Mouse (Mus musculus) splenic B cell, adult 2 months (primary cell): ENCODE results near the gene Podxl2.

ENCODE experiments used
- DNase-seq: peaks from one replicate; pipeline ENCODE4 v3.0.0-alpha.2; 2011; ENCODE audit warnings: low read depth, low spot score
- H3K27me3 ChIP-seq: 2 replicates; pipeline ENCODE4 v1.6.1; 2012; ENCODE audit warnings: mild to moderate bottlenecking, low read length, moderate library complexity, mixed read lengths; ENCODE audit not compliant: control insufficient read depth, poor library complexity, insufficient read depth, severe bottlenecking
- H3K36me3 ChIP-seq: 2 replicates; pipeline ENCODE4 v1.6.1; 2012; ENCODE audit warnings: mild to moderate bottlenecking, low read length, moderate library complexity, mixed read lengths; ENCODE audit not compliant: control insufficient read depth, poor library complexity, insufficient read depth, severe bottlenecking

The Podxl2 gene

DNA sequence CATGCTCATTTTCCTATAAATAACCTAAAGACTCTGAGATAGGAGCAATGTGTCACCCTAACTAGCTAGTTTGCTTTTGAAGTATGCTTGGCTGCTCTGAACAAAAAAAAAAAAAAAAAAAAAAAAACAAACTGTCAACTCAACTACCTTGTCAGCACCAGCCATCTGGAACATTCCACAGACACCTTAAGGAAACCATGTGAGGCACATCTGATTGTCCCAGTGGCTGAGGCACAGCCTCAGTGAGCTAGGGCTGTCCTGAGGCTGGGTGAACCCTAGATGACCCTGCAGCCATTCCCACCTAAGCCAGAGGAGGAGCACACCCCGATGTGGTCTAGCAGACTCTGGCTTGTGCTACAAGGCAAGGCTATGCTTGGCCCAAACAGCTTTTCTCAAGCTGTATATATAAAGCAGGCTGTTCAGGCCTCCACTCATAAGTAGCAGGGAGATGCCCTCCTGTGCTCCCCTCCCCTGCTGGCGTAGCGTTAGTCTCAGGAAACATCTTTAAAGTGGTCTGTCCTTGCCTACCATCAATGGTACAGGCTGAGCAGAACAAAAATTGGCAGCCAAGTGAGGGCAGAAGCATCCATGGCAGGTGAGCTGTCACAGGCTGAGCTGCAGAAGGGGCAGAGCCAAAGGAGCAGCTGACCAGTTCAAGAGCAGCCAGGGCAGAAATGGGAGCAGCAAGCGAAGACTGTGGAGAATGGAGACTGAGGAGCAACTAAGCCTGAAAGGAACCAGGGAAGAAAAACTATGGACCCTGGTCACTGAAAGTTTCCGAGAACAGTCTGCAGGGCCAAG, 41.3 kb downstream of the Podxl2 start:
- no peak for DNase-seq
- no peaks in the 10 kb centered on the region; the same call in 1 of the 2 replicates for H3K36me3 ChIP-seq
- H3K27me3 ChIP-seq: no peaks in the 10 kb centered on the region

DNA sequence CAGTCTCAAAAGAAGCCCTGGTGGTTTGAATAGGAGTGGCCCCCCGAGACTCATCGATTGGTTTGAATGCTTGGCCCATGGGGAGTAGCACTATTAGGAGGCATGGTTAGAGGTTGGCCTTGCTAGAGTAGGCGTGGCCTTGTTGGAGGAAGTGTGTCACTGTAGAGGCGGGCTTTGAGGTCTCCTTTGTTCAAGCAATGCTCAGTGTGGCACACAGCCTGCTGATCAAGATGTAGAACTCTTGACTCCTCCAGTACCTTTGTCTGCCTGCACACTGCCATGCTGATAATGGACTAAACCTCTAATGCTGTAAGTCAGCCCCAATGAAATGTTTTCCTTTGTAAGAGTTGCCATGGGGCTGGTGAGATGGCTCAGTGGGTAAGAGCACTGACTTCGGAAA, 42.2 kb downstream of the Podxl2 start:
- H3K27me3 ChIP-seq: no peaks in the 10 kb centered on the region
- H3K36me3 ChIP-seq: no peaks in the 10 kb centered on the region; the same call in 1 of the 2 replicates
- no peak for DNase-seq

DNA sequence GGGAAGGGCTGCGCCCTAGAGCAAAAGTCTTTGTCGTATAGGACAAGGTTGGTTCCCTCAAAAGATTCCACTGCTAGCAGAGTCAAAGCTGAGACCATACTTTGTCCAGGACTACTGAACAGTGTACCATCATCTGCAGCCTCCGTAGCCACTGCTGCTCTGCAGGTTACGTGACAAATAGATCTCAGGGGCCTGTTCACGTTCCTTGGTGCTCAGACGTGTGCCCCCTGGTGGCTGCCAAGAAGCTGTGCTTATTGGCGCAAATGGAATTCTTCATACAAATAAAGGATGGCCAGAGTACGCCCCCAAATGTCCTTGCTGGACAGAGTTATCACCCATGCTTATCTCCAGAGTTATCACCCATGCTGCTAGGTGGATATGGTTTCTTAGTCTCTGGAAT, 43.4 kb downstream of the Podxl2 start:
- H3K36me3 ChIP-seq: no peaks in the 10 kb centered on the region; the same call in 1 of the 2 replicates
- peak; percentile 88 for DNase-seq
- no peaks in the 10 kb centered on the region for H3K27me3 ChIP-seq

DNA sequence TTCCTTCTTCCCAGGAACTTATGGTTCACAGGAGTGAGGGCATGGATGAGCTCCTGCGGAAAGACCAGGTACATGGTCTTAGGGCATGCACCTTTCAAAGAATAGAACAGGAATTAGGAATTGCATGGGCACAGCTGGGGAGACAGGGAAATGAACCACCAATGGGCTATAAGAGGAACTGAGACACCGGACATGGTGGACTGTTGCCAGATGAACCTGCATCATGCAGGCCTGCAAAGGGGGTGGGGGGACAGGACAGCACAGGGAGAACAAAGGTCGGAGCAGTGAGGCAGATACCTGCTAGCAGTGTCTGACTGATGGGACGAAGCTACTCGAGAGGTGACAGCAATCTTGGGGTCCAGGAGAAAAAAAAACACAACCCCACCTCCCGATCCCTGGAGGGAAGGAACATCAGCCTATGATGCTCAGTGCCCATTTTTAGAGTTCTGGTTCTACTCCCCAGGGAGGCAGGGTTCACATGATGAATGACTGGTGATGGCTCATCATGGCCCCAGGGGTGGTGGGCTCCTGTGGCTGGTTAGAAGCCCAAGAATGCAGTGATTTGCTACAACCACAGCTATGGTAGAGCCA, 44.6 kb downstream of the Podxl2 start:
- DNase-seq: no peak
- no peaks in the 10 kb centered on the region for H3K27me3 ChIP-seq
- no peaks in the 10 kb centered on the region for H3K36me3 ChIP-seq

DNA sequence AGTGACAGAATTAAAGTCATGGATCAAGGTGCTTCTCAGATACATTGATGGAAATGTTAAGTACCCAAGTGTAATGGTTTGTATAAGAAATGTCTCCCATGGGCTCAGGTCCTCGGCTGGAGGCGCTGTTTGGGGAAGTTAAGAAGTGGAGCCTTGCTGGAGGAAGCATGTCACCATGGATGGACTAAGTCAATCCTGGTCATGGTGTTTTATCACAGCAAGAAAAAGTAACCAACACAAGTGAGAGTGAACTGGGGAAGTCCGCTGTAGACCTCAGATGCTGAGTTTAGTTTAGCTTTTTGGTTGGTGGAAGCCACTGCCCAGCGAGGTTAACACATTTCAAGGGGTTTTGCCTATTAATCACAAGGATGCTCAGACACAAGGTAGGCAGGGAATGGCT, 45.3 kb downstream of the Podxl2 start:
- Histone ChIP-seq H3K27me3 (no peaks in the 10 kb centered on the region), H3K36me3 (no peaks in the 10 kb centered on the region)
- DNase-seq: no peak

DNA sequence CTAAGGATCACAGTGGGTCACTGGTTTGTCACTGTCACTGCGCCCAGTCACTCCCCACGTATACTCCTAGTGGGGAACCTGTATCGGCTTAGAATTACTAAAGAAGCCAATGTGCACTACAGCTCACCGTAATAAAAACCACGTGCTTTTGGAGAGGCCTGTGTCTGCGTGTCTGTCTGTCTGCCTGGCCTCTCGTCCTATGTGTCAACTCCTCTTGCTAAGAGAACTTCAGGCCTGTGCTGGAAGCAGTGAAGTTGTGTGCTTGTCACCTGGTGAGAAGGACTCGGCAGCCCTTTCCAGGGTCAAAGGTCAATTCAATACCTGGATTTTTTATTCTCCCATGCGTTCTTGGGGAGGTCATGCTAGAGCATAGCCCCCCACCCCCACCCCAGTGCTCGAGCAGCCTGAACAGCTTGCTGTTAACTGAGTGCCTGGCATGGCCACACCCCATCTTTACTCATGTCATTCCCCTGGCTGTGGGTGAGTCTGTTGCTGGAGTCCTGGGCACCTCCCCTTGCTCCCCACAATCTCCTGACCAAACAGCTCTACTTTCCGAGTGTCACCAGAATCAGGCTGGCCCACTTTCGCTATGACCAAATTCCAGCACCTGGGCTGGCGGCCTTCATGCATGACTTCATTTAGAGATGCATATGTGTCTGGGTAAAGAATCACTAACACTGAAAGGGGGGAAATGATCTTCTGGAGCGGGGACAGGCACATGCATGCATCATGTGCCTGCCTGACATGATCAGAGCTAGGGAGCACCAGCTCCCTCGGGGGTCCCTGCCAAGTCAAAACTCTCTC, 46.4 kb downstream of the Podxl2 start:
- DNase-seq: peak; percentile 28
- no peaks in the 10 kb centered on the region for H3K27me3 ChIP-seq
- H3K36me3 ChIP-seq: no peaks in the 10 kb centered on the region

DNA sequence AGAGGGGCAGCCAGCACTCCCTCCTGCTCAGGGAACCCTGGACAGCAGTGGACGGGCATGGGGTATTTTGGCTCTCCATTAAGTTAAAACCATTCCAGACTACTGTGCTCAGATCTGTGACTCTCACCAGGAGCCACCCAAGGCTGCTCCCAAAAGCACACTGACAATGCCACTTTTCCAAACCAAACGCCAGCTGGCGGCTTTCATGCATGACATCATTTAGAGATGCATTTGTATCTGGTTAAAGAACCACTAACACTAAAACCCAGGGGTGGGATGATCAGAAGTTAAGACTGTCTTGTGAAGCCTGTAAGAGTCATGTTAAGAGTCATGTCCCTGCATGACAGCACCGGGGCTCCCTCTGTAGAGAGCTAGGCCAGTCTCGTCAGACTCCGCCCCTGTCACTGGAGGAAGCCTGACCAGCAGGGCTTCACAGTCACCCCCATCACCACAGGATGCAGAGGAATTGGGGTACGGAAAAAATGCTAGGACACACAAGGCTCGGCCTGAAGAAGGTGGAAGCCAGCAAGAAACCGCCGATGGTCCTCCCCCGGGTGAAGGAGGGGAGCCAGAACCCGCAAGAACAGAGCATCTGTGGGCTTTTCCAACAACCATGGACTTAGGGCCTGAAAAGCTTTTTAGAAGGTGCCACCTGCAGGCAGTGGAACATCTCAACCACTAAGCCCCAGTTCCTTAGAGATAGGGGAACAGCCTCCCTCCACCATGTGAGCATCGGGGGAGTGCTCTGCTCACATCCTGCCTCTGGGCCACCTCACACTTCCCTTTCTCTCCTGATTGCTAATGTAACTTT, 47.2 kb downstream of the Podxl2 start:
- DNase-seq: peak; percentile 61
- Histone ChIP-seq H3K27me3 (no peaks in the 10 kb centered on the region), H3K36me3 (no peaks in the 10 kb centered on the region)

DNA sequence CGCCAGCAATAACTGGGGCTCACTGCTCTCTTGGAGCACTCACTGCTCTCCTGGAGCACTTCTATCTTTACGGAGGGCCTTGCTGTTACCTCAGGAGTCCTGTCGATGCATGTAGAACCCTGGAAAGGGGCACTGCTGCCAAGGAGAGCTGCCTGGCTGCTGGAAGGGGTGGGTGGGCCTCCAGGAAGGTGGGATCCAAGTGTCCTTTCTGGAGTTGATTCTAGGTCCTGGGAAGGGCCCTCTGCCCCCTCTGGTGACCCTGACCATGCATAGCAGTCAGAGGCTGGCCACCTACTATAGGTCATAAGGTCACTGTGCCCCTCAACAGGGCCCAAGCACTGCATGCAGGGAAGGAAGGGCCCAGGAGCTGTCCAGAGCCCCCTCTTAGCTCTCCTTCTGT, 47.9 kb downstream of the Podxl2 start:
- DNase-seq: no peak
- Histone ChIP-seq H3K27me3 (no peaks in the 10 kb centered on the region), H3K36me3 (no peaks in the 10 kb centered on the region)

DNA sequence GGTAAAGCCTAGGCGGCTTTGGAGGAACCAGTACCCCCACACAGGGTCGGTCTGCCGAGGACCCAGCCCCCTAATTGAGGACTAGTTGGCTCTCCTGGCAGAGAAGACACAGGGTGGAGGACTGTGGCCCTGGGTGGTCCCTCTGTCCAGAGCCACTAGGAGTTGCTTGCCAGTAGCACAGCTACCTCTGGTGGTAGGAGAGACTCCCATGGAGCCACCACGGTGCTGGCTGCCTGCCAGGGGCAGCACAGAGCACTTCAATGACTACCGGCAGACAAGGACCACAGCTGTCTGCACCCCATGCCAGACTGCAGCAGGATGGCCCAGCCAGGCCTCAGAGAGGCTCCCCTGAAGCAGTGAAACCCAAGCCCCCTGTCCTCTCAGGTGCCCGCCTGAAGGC, 48.3 kb downstream of the Podxl2 start:
- Histone ChIP-seq H3K36me3 (no peaks in the 10 kb centered on the region), H3K27me3 (no peaks in the 10 kb centered on the region)
- no peak for DNase-seq

DNA sequence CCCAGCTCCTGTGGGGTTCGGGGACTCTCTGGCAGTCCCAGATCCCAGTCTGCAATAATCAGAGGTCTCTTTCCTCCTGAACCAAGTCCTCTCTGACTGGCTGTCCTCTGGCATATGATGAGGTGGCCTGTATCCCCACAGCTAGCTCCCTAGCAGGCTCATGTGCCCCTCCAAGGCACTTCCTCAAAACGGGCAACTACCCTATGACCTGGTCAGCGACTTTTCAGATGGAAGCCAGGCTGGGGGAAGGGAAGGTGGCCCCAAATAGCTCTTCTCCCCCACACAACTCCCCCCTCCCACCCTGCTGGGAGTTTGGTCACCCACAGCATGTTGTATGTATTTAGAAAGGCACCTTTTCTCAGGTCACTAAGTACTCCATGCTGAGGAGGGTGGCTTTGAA, 48.8 kb downstream of the Podxl2 start:
- H3K27me3 ChIP-seq: no peaks in the 10 kb centered on the region
- H3K36me3 ChIP-seq: no peaks in the 10 kb centered on the region
- DNase-seq: no peak

DNA sequence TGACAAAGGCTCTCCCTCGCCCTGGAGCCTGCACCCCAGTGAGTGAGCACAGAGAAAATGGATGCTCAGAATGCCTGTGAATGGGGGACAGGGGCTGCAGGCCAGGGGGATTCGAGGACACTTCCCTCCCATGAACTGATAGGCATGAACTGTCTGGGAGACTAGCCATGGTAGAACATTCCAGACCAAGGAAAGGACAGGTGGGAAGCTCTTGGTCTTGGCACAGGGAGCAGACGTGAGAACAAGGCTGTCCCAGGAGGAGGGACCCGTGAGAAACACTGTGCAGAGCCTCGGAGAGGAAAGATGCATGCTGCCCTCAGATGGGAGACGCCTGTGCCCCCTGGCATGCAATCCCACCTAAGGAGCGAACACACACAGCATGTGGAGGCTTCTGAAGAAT, 50.7 kb downstream of the Podxl2 start:
- DNase-seq: no peak
- Histone ChIP-seq H3K27me3 (no peaks in the 10 kb centered on the region), H3K36me3 (no peaks in the 10 kb centered on the region)

DNA sequence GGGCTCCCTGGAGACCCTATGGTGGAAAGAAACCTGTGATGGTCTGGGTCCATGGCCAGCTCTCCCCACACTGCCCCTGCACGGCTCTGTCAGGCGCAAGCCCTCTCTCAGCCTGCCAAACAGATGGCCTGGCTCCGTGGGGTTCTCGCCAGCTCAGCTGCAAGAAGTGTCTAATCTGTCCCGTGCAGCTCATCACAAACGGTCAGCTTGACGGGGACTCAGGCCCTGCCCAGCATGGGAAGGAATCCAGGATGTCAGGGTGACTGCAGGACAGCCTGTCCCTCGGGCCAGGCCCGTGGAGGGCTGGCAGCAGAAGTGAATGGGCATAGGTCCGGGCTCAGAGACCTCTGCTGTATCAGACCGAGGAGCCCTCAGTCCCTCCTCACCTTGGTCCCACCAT, 52.9 kb downstream of the Podxl2 start:
- no peaks in the 10 kb centered on the region for H3K27me3 ChIP-seq
- DNase-seq: no peak
- H3K36me3 ChIP-seq: no peaks in the 10 kb centered on the region

DNA sequence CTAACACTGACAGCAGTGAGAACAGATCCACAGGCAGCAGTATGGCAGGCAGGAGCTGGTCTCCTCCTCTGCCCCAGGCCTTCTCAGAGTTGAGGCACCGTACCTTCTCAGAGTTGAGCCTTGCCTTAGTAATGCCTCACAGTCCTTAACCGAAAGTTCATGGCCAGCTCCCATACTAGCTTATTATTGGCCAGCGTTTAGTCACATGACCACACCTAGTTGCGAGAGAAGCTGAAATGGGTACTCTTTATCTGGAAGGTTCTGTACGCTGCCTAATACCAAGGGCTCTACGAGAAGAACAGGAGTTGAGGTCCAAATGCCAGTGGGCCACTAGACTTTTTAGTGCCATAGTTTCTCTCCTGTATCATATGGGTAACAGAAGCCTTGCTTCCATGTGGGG, 53.5 kb downstream of the Podxl2 start:
- H3K27me3 ChIP-seq: no peaks in the 10 kb centered on the region
- H3K36me3 ChIP-seq: no peaks in the 10 kb centered on the region
- DNase-seq: no peak

DNA sequence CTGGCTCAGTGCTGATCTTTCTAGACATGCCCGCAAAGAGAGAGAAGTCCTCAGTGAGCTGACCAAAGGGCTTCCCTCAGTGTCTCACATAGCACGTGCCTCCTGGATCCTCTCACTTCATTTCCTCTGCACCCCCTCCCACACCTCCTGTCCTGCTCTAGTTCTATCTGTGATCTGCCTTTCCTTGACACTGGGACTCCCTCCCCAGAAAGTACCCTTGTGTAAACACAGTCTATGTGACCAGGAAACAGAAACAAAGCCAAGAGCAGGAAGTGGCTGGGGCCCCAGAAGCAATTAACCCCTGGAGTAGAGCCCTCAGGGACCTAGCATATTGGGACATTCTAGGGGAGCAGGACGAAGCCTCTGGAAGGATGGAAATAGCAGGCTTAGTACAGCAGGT, 54.0 kb downstream of the Podxl2 start:
- Histone ChIP-seq H3K36me3 (no peaks in the 10 kb centered on the region), H3K27me3 (no peaks in the 10 kb centered on the region)
- DNase-seq: no peak
